In genomic region chr11:120822831-120823550, GRCm38 (mm10) we compare ENCODE assay signal across 8 mouse cellular contexts. TPM values are rescaled to one million over a fixed set of nuclear protein-coding genes. Genes with fewer than 3 reads are reported as not detected.
A peak's percentile ranks its signal among the peaks of the same experiment; 100 is the strongest.
DNase-seq lines count a peak whose midpoint lies in the region; ATAC-seq lines count a peak whose summit lies in the region.

No protein-coding gene starts in this region.

- no peak for ATAC-seq in embryonic facial prominence, embryonic 11.5 days (replicated peaks; ENCODE audit: insufficient number of reproducible peaks, low FRiP score, low TSS enrichment, low read depth)
- ATAC-seq in hindbrain, embryonic 16.5 days: no peak
- no peak for ATAC-seq in lung, embryonic 16.5 days (ENCODE audit: low read depth)
- no peak for ATAC-seq in stomach, embryonic 16.5 days (ENCODE audit: insufficient read depth, low FRiP score)

- peak; percentile 16 to 62 for DNase-seq in cerebellum, postnatal 14 days
- no peak for DNase-seq in cerebellum, adult 8-10 months
- peak; percentile 39 to 44 for DNase-seq in B cell, adult 2 months
- DNase-seq in embryonic facial prominence, embryonic 11.5 days (ENCODE audit: low spot score): peak; percentile 24
- DNase-seq in testis, postnatal 14 days (ENCODE audit: low spot score): no peak

- WGBS in embryonic facial prominence, embryonic 11.5 days: under 1% methylated on average over 14 of the region's 14 CpGs
- 0% methylated on average over 14 of the region's 14 CpGs for WGBS in hindbrain, embryonic 16.5 days
- under 1% methylated on average over 14 of the region's 14 CpGs for WGBS in lung, embryonic 16.5 days
- WGBS in stomach, embryonic 16.5 days: under 1% methylated on average over 14 of the region's 14 CpGs

- H3K9me3 ChIP-seq in embryonic facial prominence, embryonic 11.5 days (replicated peaks; ENCODE audit: control insufficient read depth, low read length): no peaks in the 10 kb centered on the region
- H3K9me3 ChIP-seq in hindbrain, embryonic 16.5 days (ENCODE audit: control insufficient read depth, low read length): no peaks in the 10 kb centered on the region
- no peaks in the 10 kb centered on the region for H3K9me3 ChIP-seq in lung, embryonic 16.5 days (ENCODE audit: control insufficient read depth, low read length)
- no peaks in the 10 kb centered on the region for H3K9me3 ChIP-seq in stomach, embryonic 16.5 days (replicated peaks; ENCODE audit: control insufficient read depth, low read length)

- H3K4me3 ChIP-seq in embryonic facial prominence, embryonic 11.5 days (ENCODE audit: low read depth, low read length): peak overlapping the region; percentile 92
- H3K4me3 ChIP-seq in hindbrain, embryonic 16.5 days (ENCODE audit: low read length): peak overlapping the region; percentile 81
- H3K4me3 ChIP-seq in lung, embryonic 16.5 days (ENCODE audit: low read length): peak overlapping the region; percentile 82
- H3K4me3 ChIP-seq in stomach, embryonic 16.5 days (replicated peaks; ENCODE audit: low read length): peak overlapping the region; percentile 78

- H3K36me3 ChIP-seq in embryonic facial prominence, embryonic 11.5 days (replicated peaks; ENCODE audit: control insufficient read depth, insufficient read depth, low read depth, low read length): peaks cover 26% of the 10 kb centered on the region
- peaks cover 29% of the 10 kb centered on the region for H3K36me3 ChIP-seq in hindbrain, embryonic 16.5 days (ENCODE audit: control insufficient read depth, insufficient read depth, low read length)
- peaks cover 27% of the 10 kb centered on the region for H3K36me3 ChIP-seq in lung, embryonic 16.5 days (ENCODE audit: control insufficient read depth, insufficient read depth, low read length)
- H3K36me3 ChIP-seq in stomach, embryonic 16.5 days (ENCODE audit: control insufficient read depth, insufficient read depth, low read length): peaks cover 14% of the 10 kb centered on the region; the same call in 1 of the 2 replicates

- H3K4me2 ChIP-seq in embryonic facial prominence, embryonic 11.5 days (ENCODE audit: low read depth, low read length): peak overlapping the region; percentile 64
- peak overlapping the region; percentile 95 for H3K4me2 ChIP-seq in hindbrain, embryonic 16.5 days (ENCODE audit: low read length)
- H3K4me2 ChIP-seq in lung, embryonic 16.5 days (ENCODE audit: low read depth, low read length): peak overlapping the region; percentile 78
- peak overlapping the region; percentile 98 for H3K4me2 ChIP-seq in stomach, embryonic 16.5 days (ENCODE audit: low read depth, low read length)

- peaks cover 22% of the 10 kb centered on the region for H3K4me1 ChIP-seq in embryonic facial prominence, embryonic 11.5 days (ENCODE audit: control insufficient read depth, insufficient read depth, low read length)
- H3K4me1 ChIP-seq in hindbrain, embryonic 16.5 days (ENCODE audit: control insufficient read depth, insufficient read depth, low read depth, low read length): peaks cover 38% of the 10 kb centered on the region
- H3K4me1 ChIP-seq in lung, embryonic 16.5 days (replicated peaks; ENCODE audit: control insufficient read depth, insufficient read depth, low read length): peaks cover 27% of the 10 kb centered on the region
- peaks cover 24% of the 10 kb centered on the region for H3K4me1 ChIP-seq in stomach, embryonic 16.5 days (ENCODE audit: control insufficient read depth, insufficient read depth, low read length)

- peak overlapping the region; percentile 94 for H3K9ac ChIP-seq in embryonic facial prominence, embryonic 11.5 days (replicated peaks; ENCODE audit: low read length)
- H3K9ac ChIP-seq in hindbrain, embryonic 16.5 days (ENCODE audit: low read depth, low read length): peak overlapping the region; percentile 97
- H3K9ac ChIP-seq in lung, embryonic 16.5 days (ENCODE audit: low read length): peak overlapping the region; percentile 91
- H3K9ac ChIP-seq in stomach, embryonic 16.5 days (ENCODE audit: low read length): peak overlapping the region; percentile 94

- peak overlapping the region; percentile 97 for H3K27ac ChIP-seq in embryonic facial prominence, embryonic 11.5 days (replicated peaks; ENCODE audit: low read depth, low read length)
- peak overlapping the region; percentile 100 for H3K27ac ChIP-seq in hindbrain, embryonic 16.5 days (ENCODE audit: low read depth, low read length)
- peak overlapping the region; percentile 94 for H3K27ac ChIP-seq in lung, embryonic 16.5 days (ENCODE audit: low read length)
- peak overlapping the region; percentile 95 for H3K27ac ChIP-seq in stomach, embryonic 16.5 days (ENCODE audit: low read length)

- no peaks in the 10 kb centered on the region for H3K27me3 ChIP-seq in embryonic facial prominence, embryonic 11.5 days (ENCODE audit: control insufficient read depth, insufficient read depth, low read length)
- no peaks in the 10 kb centered on the region for H3K27me3 ChIP-seq in hindbrain, embryonic 16.5 days (replicated peaks; ENCODE audit: control insufficient read depth, insufficient read depth, low read length)
- H3K27me3 ChIP-seq in lung, embryonic 16.5 days (ENCODE audit: control insufficient read depth, insufficient read depth, low read depth, low read length): no peaks in the 10 kb centered on the region
- H3K27me3 ChIP-seq in stomach, embryonic 16.5 days (ENCODE audit: control insufficient read depth, insufficient read depth, low read length): no peaks in the 10 kb centered on the region

RNA-seq across cellular contexts. Expression of gene Fasn, which starts 1.4 kb away (rescaled TPM):
- 56.1 and 66.1 TPM in 2 replicates for polyA plus RNA-seq in embryonic facial prominence, embryonic 11.5 days (2014; fragmentation: Nextera tagmentation; extraction: Ambion mirVana)
- polyA plus RNA-seq in hindbrain, embryonic 16.5 days (2015; fragmentation: Nextera tagmentation; extraction: Ambion mirVana): 82.9 and 92.6 TPM in 2 replicates
- polyA plus RNA-seq in lung, embryonic 16.5 days (2015; fragmentation: Nextera tagmentation; extraction: Ambion mirVana): 50.6 and 53.5 TPM in 2 replicates
- polyA plus RNA-seq in stomach, embryonic 16.5 days (2015; fragmentation: Nextera tagmentation; extraction: Ambion mirVana): 51.9 and 55.3 TPM in 2 replicates

RNA-seq across cellular contexts. Expression of gene Dus1l, which starts 26.8 kb away (rescaled TPM):
- polyA plus RNA-seq in embryonic facial prominence, embryonic 11.5 days (2014; fragmentation: Nextera tagmentation; extraction: Ambion mirVana): 72.4 and 72.8 TPM in 2 replicates
- 46.9 and 48.5 TPM in 2 replicates for polyA plus RNA-seq in hindbrain, embryonic 16.5 days (2015; fragmentation: Nextera tagmentation; extraction: Ambion mirVana)
- polyA plus RNA-seq in lung, embryonic 16.5 days (2015; fragmentation: Nextera tagmentation; extraction: Ambion mirVana): 74.0 and 80.9 TPM in 2 replicates
- 60.6 and 69.3 TPM in 2 replicates for polyA plus RNA-seq in stomach, embryonic 16.5 days (2015; fragmentation: Nextera tagmentation; extraction: Ambion mirVana)

RNA-seq across cellular contexts. Expression of gene Gps1, which starts 38.9 kb away (rescaled TPM):
- 262 and 276 TPM in 2 replicates for polyA plus RNA-seq in embryonic facial prominence, embryonic 11.5 days (2014; fragmentation: Nextera tagmentation; extraction: Ambion mirVana)
- 272 and 305 TPM in 2 replicates for polyA plus RNA-seq in hindbrain, embryonic 16.5 days (2015; fragmentation: Nextera tagmentation; extraction: Ambion mirVana)
- polyA plus RNA-seq in lung, embryonic 16.5 days (2015; fragmentation: Nextera tagmentation; extraction: Ambion mirVana): 187 and 188 TPM in 2 replicates
- 166 and 167 TPM in 2 replicates for polyA plus RNA-seq in stomach, embryonic 16.5 days (2015; fragmentation: Nextera tagmentation; extraction: Ambion mirVana)

RNA-seq across cellular contexts. Expression of gene Rfng, which starts 39.0 kb away (rescaled TPM):
- 16.2 and 21.2 TPM in 2 replicates for polyA plus RNA-seq in embryonic facial prominence, embryonic 11.5 days (2014; fragmentation: Nextera tagmentation; extraction: Ambion mirVana)
- 134 and 139 TPM in 2 replicates for polyA plus RNA-seq in hindbrain, embryonic 16.5 days (2015; fragmentation: Nextera tagmentation; extraction: Ambion mirVana)
- 39.3 and 43.0 TPM in 2 replicates for polyA plus RNA-seq in lung, embryonic 16.5 days (2015; fragmentation: Nextera tagmentation; extraction: Ambion mirVana)
- 41.1 and 43.8 TPM in 2 replicates for polyA plus RNA-seq in stomach, embryonic 16.5 days (2015; fragmentation: Nextera tagmentation; extraction: Ambion mirVana)

Comparison
In these comparisons a context has a peak if more than half of its experiments do, and no peak if none do; other contexts are left out.
1. DNase-seq: peak in cerebellum, postnatal 14 days (2 of 2), B cell, adult 2 months (2 of 2) and embryonic facial prominence, embryonic 11.5 days (single experiment); none in cerebellum, adult 8-10 months (single experiment) and testis, postnatal 14 days (single experiment).
2. Peak in every context shown above with its lines, with median percentiles within 50 percentile points of each other: H3K27ac ChIP-seq, H3K4me2 ChIP-seq, H3K4me3 ChIP-seq and H3K9ac ChIP-seq.